Mouse (Mus musculus) liver, embryonic 12.5 days (tissue): ENCODE results near the gene Vwa7. TPM values are rescaled to one million over a fixed set of nuclear protein-coding genes. Genes with fewer than 3 reads are reported as not detected.
"Not testable (repeated sequence)": the region's sequence is repeated elsewhere in the genome, so short reads cannot be mapped to it uniquely, and the experiment has no call there.

Experiments used
- ATAC-seq: fragments of 200-750 bp; cut with Nextera tagmentation; 2 replicates; pipeline ENCODE4 v1.8.0; 2017; ENCODE audit warnings: moderate number of reproducible peaks, mild to moderate bottlenecking, moderate library complexity
- H3K27ac ChIP-seq: fragments of 300-500 bp; sonication (generic); 2 replicates; pipeline ENCODE4 v1.5.1; 2016; ENCODE audit warnings: mild to moderate bottlenecking
- H3K27me3 ChIP-seq: fragments of 300-500 bp; sonication (generic); replicated peaks from 2 replicates; pipeline ENCODE4 v1.6.1; 2016; ENCODE audit warnings: mild to moderate bottlenecking, moderate library complexity
- H3K36me3 ChIP-seq: fragments of 300-500 bp; sonication (generic); 2 replicates; pipeline ENCODE4 v1.6.1; 2016; ENCODE audit warnings: mild to moderate bottlenecking, moderate library complexity
- H3K4me1 ChIP-seq: fragments of 300-500 bp; sonication (generic); 2 replicates; pipeline ENCODE4 v1.6.1; 2016
- H3K4me2 ChIP-seq: fragments of 300-500 bp; sonication (generic); 2 replicates; pipeline ENCODE4 v1.6.1; 2016; ENCODE audit warnings: mild to moderate bottlenecking, moderate library complexity
- H3K4me3 ChIP-seq: fragments of 300-500 bp; sonication (generic); 2 replicates; pipeline ENCODE4 v1.5.1; 2016; ENCODE audit warnings: mild to moderate bottlenecking, moderate library complexity
- H3K9ac ChIP-seq: fragments of 300-500 bp; sonication (generic); 2 replicates; pipeline ENCODE4 v1.6.1; 2016; ENCODE audit warnings: mild to moderate bottlenecking, moderate library complexity
- H3K9me3 ChIP-seq: fragments of 300-500 bp; sonication (generic); replicated peaks from 2 replicates; pipeline ENCODE4 v1.6.1; 2016; ENCODE audit warnings: mild to moderate bottlenecking, moderate library complexity
- WGBS: fragments of 180-500 bp; shearing (Covaris S2); methylation state at CpG from one replicate; pipeline ENCODE4 v1.1.7; 2016; ENCODE audit not compliant: insufficient replicate concordance; 5-methylcytosine and 5-hydroxymethylcytosine counted together
- polyA plus RNA-seq: library from polyadenylated mRNA; unstranded; fragments of >200 nt; fragmentation: Nextera tagmentation; extraction: Ambion mirVana; gene quantifications from 2 replicates; pipeline ENCODE4 v1.2.1, GENCODE M21; 2016

Vwa7 gene
- polyA plus RNA-seq = 0.10 and 0.15 TPM in 2 replicates

DNA sequence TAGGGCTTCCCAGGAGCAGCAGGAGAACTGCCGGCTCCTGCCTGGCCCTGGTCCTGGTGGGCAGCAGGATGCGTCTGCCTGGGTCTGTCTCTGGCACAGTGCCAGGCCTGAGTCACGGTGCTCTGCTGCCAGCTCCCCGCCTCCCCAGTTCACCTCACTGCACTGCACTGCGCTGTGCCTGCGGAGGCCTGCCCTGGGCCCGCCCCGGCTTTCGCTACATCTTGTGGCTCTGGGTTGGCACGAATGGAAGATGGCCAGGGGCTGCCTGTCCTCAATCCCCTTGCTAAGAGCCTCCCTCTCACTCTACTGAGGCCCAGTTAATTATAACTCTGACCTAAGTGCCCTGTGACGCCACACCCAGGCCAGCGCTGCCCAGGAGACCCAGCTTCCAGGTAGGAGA is at the start of gene Vwa7:
Gene Vwa7 (plus strand): TSS at position 204 of the 400 bp plus-strand sequence.
- H3K9me3 ChIP-seq = no peaks in the 10 kb centered on the region
- H3K9ac ChIP-seq = no peak within 1 kb of the TSS
- WGBS = 81% methylated on average over 12 of the region's 12 CpGs
- H3K27me3 ChIP-seq = no peaks in the 10 kb centered on the region
- 0 out of 2 replicates have a peak within 1 kb of the TSS, but pooled peaks have one; percentile 2 for H3K27ac ChIP-seq
- H3K4me3 ChIP-seq = no peak within 1 kb of the TSS
- H3K36me3 ChIP-seq = peaks cover 58% of the 10 kb centered on the region
- peak; percentile 17; the same call in 1 of the 2 replicates for ATAC-seq
- peaks cover 30% of the 10 kb centered on the region for H3K4me1 ChIP-seq
- H3K4me2 ChIP-seq = no peak within 1 kb of the TSS

DNA sequence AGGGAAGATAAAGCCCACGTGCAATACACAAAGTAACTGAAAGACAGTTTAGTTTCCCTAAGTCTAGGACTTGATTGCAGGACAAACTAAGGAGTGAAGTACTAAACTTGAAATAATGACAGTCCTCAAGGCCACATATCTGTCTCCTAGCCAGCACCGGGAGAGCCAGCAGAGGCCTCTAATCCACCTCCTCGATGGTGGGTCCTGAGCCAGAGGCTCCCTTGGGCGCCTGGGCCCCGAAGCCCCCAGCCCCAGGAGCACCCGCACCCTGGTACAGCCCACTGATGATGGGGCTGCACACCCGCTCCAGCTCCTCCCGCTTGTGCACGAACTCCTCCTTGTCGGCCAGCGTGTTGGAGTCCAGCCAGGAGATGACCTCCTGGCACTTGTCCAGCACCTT is 46.6 kb upstream of the Vwa7 start, which contains the start of gene Gm20481:
Gene Gm20481 (plus strand): TSS at position 91 of the 400 bp plus-strand sequence.
- H3K36me3 ChIP-seq, H3K4me1 ChIP-seq, ATAC-seq, H3K4me3 ChIP-seq, H3K9ac ChIP-seq, H3K4me2 ChIP-seq, H3K27ac ChIP-seq, H3K9me3 ChIP-seq: not testable (repeated sequence)
- H3K27me3 ChIP-seq = peaks cover 89% of the 10 kb centered on the region
- WGBS = 49% methylated on average over 7 of the region's 11 CpGs

DNA sequence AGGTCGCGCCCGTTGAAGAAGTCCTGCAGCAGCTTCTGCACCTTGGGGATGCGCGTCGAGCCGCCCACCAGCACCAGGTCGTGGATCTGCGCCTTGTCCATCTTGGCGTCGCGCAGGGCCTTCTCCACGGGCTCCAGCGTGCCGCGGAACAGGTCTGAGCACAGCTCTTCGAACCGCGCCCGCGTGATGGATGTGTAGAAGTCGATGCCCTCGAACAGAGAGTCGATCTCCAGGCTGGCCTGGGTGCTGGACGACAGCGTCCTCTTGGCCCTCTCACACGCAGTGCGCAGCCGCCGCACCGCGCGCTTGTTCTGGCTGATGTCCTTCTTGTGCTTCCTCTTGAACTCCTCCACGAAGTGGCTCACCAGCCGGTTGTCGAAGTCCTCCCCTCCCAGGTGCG is 45.5 kb upstream of the Vwa7 start:
- H3K27ac ChIP-seq, H3K4me2 ChIP-seq, H3K9ac ChIP-seq, H3K9me3 ChIP-seq, H3K4me1 ChIP-seq, H3K4me3 ChIP-seq, ATAC-seq, H3K36me3 ChIP-seq: not testable (repeated sequence)
- WGBS = 26% methylated on average over 17 of the region's 37 CpGs
- H3K27me3 ChIP-seq = peaks cover 79% of the 10 kb centered on the region

DNA sequence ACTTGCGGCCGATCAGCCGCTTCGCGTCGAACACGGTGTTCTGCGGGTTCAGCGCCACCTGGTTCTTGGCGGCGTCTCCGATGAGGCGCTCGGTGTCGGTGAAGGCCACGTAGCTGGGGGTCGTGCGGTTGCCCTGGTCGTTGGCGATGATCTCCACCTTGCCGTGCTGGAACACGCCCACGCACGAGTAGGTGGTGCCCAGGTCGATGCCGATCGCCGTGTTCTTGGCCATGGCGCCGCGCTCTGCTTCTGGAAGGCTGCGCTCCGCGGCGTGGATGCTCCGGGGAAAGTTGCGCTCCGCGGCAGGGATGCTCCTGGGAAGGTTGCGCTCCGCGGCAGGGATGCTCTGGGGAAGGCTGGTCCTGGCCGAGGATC is 44.7 kb upstream of the Vwa7 start:
- peak overlapping the region; percentile 69 for H3K4me2 ChIP-seq
- H3K9me3 ChIP-seq, H3K4me1 ChIP-seq, H3K9ac ChIP-seq, H3K36me3 ChIP-seq, H3K27ac ChIP-seq: not testable (repeated sequence)
- peaks cover 71% of the 10 kb centered on the region for H3K27me3 ChIP-seq
- peak overlapping the region; percentile 44 for H3K4me3 ChIP-seq
- WGBS = 4% methylated on average over 30 of the region's 43 CpGs
- ATAC-seq = peak; percentile 39

DNA sequence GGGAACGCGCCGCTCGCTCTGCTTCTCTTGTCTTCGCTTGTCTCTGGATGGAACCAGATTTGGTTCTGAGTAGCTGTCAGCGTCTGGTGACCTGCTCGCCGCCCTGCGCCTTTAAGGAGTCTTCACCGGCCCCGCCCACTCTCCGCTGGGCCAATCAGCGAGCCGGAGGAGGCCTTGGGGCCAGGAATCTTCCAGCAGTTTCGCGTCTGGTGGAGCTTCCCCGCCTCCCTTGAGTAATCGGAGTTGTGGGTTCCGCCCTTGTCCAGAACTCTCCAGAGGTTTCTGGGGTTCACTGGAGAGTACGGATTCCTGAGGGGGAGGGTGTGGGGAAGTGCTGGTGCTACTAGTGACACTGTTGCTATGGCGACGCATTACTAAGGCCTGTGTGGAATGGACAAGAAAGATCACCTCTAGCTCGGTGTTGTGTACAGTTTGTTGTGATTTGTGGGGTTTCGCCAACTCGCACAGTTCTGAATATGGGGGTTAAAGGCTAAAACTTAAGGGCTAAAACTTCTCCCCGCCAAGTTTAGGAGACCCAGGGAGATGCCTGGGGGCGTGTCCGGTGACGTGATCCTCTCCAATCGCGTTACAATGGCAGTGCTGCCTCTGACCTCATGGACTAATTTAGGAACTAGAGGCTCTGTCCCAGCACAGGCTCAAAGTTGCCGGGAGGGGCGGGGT is 44.2 kb upstream of the Vwa7 start, which contains the start of the genes Hspa1a and Hspa1l:
Gene Hspa1a (minus strand): TSS at position 88 of the 681 bp plus-strand sequence.
Gene Hspa1l (plus strand): TSS at position 635 of the 681 bp plus-strand sequence.
- Histone ChIP-seq H3K4me2 (peak within 1 kb of the TSS; percentile 69), H3K27me3 (peaks cover 66% of the 10 kb centered on the region), H3K4me3 (peak within 1 kb of the TSS; percentile 44), H3K9ac (peak within 1 kb of the TSS; percentile 45)
- WGBS = under 1% methylated on average over 32 of the region's 33 CpGs
- not testable (repeated sequence) for H3K27ac ChIP-seq, H3K9me3 ChIP-seq, H3K4me1 ChIP-seq, H3K36me3 ChIP-seq
- peak; percentile 89 for ATAC-seq

DNA sequence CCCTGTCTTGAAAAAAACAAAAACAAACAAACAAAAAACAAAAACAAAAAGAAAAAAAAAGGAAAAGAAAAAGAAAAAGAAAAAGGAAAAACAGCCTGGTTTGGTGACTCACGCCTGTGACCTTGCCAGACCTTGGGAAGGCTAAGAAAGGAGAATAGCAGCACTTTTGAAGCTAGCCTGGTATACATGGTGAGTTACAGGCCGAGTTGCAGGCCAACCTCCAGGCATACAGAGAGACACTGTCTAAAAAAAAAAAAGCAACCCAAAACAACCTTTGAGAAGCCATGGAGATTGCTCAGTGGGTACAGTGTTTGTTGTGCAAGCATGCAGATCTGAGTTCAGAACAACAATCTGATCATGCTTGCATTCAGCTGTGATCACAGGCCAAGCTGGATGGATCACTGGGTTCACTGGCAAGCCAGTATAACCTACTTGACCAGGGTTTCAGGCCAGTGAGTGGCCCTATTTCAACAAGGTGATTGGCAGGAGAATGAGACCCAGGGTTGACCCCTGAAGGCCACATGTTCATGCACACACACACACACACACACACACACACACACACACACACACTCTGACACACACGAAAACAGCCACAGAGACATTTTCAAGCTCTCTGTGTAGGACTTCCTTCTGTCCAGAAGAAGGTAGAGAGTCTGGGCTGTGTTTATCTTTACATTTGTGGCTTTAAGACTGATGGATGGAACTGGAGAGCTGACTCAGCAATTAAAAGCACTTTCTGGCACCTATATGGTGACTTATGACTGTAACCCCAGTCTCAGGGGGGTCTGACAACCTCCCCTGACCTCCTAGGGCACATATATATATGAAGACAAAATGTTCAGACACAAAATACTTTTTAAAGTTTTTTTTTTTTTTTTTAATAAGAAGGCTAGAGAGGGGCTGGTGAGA is 40.5 kb upstream of the Vwa7 start:
- H3K9ac ChIP-seq = no peak overlapping the region
- no peaks in the 10 kb centered on the region for H3K9me3 ChIP-seq
- H3K4me2 ChIP-seq = no peak overlapping the region
- peaks cover 10% of the 10 kb centered on the region for H3K36me3 ChIP-seq
- no peak for ATAC-seq
- peaks cover 21% of the 10 kb centered on the region for H3K4me1 ChIP-seq
- no peak overlapping the region for H3K4me3 ChIP-seq
- 63% methylated on average over 3 of the region's 3 CpGs for WGBS
- no peak overlapping the region for H3K27ac ChIP-seq
- H3K27me3 ChIP-seq = peaks cover 31% of the 10 kb centered on the region

DNA sequence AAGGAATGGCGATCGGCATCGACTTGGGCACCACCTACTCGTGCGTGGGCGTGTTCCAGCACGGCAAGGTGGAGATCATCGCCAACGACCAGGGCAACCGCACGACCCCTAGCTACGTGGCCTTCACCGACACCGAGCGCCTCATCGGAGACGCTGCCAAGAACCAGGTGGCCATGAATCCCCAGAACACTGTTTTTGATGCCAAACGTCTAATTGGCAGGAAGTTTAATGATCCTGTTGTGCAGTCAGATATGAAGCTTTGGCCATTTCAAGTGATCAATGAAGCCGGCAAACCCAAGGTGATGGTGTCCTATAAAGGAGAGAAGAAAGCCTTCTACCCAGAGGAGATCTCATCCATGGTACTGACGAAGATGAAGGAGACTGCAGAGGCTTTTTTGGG is 39.4 kb upstream of the Vwa7 start:
- peaks cover 10% of the 10 kb centered on the region for H3K36me3 ChIP-seq
- no peak overlapping the region for H3K27ac ChIP-seq
- no peak overlapping the region for H3K4me2 ChIP-seq
- H3K4me3 ChIP-seq = no peak overlapping the region
- 88% methylated on average over 20 of the region's 20 CpGs for WGBS
- H3K9me3 ChIP-seq = no peaks in the 10 kb centered on the region
- H3K27me3 ChIP-seq = peaks cover 24% of the 10 kb centered on the region
- ATAC-seq = no peak
- H3K4me1 ChIP-seq = peaks cover 24% of the 10 kb centered on the region
- H3K9ac ChIP-seq = no peak overlapping the region

DNA sequence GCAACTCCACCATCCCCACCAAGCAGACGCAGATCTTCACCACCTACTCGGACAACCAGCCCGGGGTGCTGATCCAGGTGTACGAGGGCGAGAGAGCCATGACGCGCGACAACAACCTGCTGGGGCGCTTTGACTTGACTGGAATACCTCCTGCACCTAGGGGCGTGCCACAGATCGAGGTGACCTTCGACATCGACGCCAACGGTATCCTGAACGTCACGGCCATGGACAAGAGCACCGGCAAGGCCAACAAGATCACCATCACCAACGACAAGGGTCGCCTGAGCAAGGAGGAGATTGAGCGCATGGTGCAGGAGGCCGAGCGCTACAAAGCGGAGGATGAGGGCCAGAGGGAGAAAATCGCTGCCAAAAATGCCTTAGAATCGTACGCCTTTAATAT is 38.1 kb upstream of the Vwa7 start:
- Histone ChIP-seq H3K4me3 (no peak overlapping the region), H3K9me3 (no peaks in the 10 kb centered on the region), H3K36me3 (peaks cover 10% of the 10 kb centered on the region), H3K9ac (no peak overlapping the region), H3K27ac (no peak overlapping the region), H3K4me1 (peaks cover 24% of the 10 kb centered on the region), H3K27me3 (peaks cover 11% of the 10 kb centered on the region), H3K4me2 (no peak overlapping the region)
- ATAC-seq = no peak
- WGBS = 82% methylated on average over 27 of the region's 27 CpGs

DNA sequence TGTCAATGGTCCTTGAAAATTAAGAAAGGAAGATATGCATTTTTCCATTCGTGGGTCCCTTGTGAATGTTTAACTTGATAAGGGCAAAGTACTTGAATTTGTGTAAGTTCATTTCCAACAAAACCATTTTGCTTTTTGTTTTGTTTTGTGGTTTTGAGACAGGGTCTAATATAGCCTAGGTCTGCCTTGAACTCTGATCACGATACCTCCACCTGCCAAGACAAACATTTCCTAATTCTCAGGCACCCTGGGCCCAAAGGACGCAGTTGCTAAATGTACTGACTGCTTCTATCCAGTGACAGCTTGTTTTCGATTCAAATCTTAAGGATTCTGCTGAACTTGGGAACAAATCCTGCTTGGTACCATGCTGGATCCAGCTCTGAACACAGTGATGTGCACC is 36.7 kb upstream of the Vwa7 start:
- Histone ChIP-seq H3K36me3 (peaks cover 20% of the 10 kb centered on the region), H3K4me2 (no peak overlapping the region), H3K27ac (no peak overlapping the region), H3K9me3 (no peaks in the 10 kb centered on the region), H3K4me1 (peaks cover 37% of the 10 kb centered on the region), H3K27me3 (no peaks in the 10 kb centered on the region), H3K4me3 (no peak overlapping the region), H3K9ac (peak overlapping the region; percentile 4)
- ATAC-seq = no peak
- WGBS = 76% methylated on average over 4 of the region's 4 CpGs

DNA sequence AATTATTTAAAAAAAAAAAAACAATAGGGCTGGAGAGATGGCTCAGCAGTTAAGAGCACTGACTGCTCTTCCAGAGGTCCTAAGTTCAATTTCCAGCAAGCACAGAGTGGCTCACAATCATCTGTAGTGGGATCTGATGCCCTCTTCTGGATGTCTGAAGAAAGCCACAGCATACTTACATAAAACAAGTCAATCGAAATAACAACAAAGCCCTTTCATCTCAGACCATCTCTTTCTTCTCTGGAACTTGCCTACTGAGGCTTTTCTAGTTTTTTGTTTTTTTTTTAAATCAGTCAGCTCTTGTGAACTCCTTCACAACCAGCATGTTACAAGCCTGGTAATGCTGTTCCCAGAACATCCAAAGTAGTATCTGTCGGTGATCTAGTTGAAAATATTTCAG is 35.7 kb upstream of the Vwa7 start:
- Histone ChIP-seq H3K9ac (peak overlapping the region; percentile 88), H3K4me2 (peak overlapping the region; percentile 80), H3K4me3 (peak overlapping the region; percentile 83), H3K4me1 (peaks cover 45% of the 10 kb centered on the region), H3K36me3 (peaks cover 30% of the 10 kb centered on the region), H3K27ac (peak overlapping the region; percentile 94), H3K27me3 (no peaks in the 10 kb centered on the region), H3K9me3 (no peaks in the 10 kb centered on the region)
- no peak for ATAC-seq
- WGBS = 18% methylated on average over 2 of the region's 2 CpGs

DNA sequence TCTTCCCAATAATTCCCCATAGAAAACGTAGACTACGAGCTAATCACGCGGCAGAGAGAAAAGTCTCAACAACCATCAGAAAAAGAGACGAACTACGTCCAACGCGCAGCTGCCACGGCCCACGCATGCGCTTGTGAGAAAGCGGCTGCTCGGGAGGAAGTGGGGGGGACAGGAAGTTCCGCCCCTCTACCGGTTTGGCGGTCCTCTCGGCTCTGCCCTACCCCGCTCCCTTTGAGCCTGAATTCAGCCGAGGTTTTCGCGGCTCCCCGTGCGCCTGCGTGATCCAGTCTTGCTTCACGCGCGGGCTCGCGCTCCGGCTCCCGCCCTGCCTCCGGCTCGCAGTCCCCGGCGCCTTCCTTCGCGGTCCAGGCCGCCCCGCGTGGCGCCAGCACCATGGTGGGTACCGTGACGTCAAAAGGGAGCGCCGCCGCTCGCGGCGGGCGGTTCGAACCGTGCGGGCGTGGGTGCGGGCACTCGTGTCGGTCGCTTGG is 34.6 kb upstream of the Vwa7 start, which contains the start of gene Lsm2:
Gene Lsm2 (plus strand): TSS at position 173 of the 491 bp plus-strand sequence.
- Histone ChIP-seq H3K36me3 (peaks cover 41% of the 10 kb centered on the region), H3K4me3 (peak within 1 kb of the TSS; percentile 83), H3K4me2 (peak within 1 kb of the TSS; percentile 80), H3K27me3 (no peaks in the 10 kb centered on the region), H3K4me1 (peaks cover 45% of the 10 kb centered on the region), H3K9ac (peak within 1 kb of the TSS; percentile 88), H3K27ac (peak within 1 kb of the TSS; percentile 94), H3K9me3 (no peaks in the 10 kb centered on the region)
- WGBS = under 1% methylated on average over 58 of the region's 58 CpGs
- ATAC-seq = peak; percentile 93

DNA sequence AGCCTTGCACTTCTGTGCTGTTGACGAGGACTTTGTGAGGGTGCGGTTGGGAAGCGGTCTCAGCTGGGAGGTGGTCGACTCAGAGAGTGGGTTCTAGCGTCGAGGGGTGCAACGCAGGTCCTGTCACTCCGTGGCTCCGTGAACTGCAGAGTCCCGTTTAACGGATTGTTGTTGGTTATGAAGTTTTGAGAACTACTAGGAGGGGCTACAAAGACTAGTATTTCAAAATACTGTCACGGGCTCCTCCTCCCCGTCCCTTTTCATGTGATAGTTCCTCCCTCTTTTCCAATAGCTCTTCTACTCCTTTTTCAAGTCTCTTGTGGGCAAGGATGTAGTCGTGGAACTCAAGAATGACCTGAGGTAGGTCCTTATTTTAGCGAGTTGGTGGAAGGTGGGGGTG is 34.1 kb upstream of the Vwa7 start:
- under 1% methylated on average over 15 of the region's 15 CpGs for WGBS
- peak overlapping the region; percentile 83 for H3K4me3 ChIP-seq
- no peaks in the 10 kb centered on the region for H3K27me3 ChIP-seq
- peak overlapping the region; percentile 88 for H3K9ac ChIP-seq
- peaks cover 45% of the 10 kb centered on the region for H3K4me1 ChIP-seq
- peak overlapping the region; percentile 80 for H3K4me2 ChIP-seq
- no peaks in the 10 kb centered on the region for H3K9me3 ChIP-seq
- ATAC-seq = no peak
- peak overlapping the region; percentile 94 for H3K27ac ChIP-seq
- H3K36me3 ChIP-seq = peaks cover 38% of the 10 kb centered on the region
